Mouse (Mus musculus): ENCODE measurements around the gene Dlg3.

The Dlg3 gene

GRCm38 (mm10) chrX:100797851-100798527 lies 30.5 kb downstream of the Dlg3 start:
- peak; percentile 61 for DNase-seq (ENCODE audit: low spot score)

- DNase-seq (ENCODE audit: low spot score), result no peak
Measured at GRCm38 (mm10) chrX:100800643-100801042, 33.1 kb downstream of the Dlg3 start.

GRCm38 (mm10) chrX:100802034-100802433 lies 34.5 kb downstream of the Dlg3 start:
- no peak for DNase-seq (ENCODE audit: low spot score)

- no peak for DNase-seq (ENCODE audit: low spot score)
Measured at GRCm38 (mm10) chrX:100811129-100811528, 43.6 kb downstream of the Dlg3 start.

GRCm38 (mm10) chrX:100814139-100814538 lies 46.6 kb downstream of the Dlg3 start:
- no peak for DNase-seq (ENCODE audit: low spot score)

GRCm38 (mm10) chrX:100815766-100816165 lies 48.2 kb downstream of the Dlg3 start:
- DNase-seq (ENCODE audit: low spot score), result no peak

- no peak for DNase-seq (ENCODE audit: low spot score)
Measured at GRCm38 (mm10) chrX:100818681-100819080, 51.2 kb downstream of the Dlg3 start.

GRCm38 (mm10) chrX:100821149-100821548 lies 53.6 kb downstream of the Dlg3 start:
- DNase-seq (ENCODE audit: low spot score), result no peak

GRCm38 (mm10) chrX:100825557-100825956 lies 58.0 kb downstream of the Dlg3 start:
- no peak for DNase-seq (ENCODE audit: low spot score)

- DNase-seq (ENCODE audit: low spot score), result no peak
Measured at GRCm38 (mm10) chrX:100832806-100833205, 65.3 kb downstream of the Dlg3 start.

GRCm38 (mm10) chrX:100839211-100839610 lies 71.7 kb downstream of the Dlg3 start:
- DNase-seq (ENCODE audit: low spot score), result no peak
